Comparison of ENCODE assay signal across 7 mouse cellular contexts in genomic region chr1:74397919-74398451, GRCm38 (mm10). TPM values are rescaled to one million over a fixed set of nuclear protein-coding genes. Genes with fewer than 3 reads are reported as not detected.
A peak's percentile ranks its signal among the peaks of the same experiment; 100 is the strongest.
DNase-seq lines count a peak whose midpoint lies in the region; ATAC-seq lines count a peak whose summit lies in the region.

No protein-coding gene starts in this region.

- intact Hi-C loops in left cerebral cortex, postnatal 25 days (cut with DNase I): loop anchor here (2.0 kb wide), 1 partner anchor 55 kb away; no protein-coding TSS in a partner anchor

- ATAC-seq in hindbrain, embryonic 12.5 days (ENCODE audit: low FRiP score): peak; percentile 23; the same call in 1 of the 2 replicates
- peak; percentile 60 for ATAC-seq in megakaryocyte progenitor cell, adult 5-6 weeks (replicated peaks; ENCODE audit: poor library complexity)

- H3K9ac ChIP-seq in hindbrain, embryonic 12.5 days: peak overlapping the region; percentile 59

- H3K4me2 ChIP-seq in hindbrain, embryonic 12.5 days (replicated peaks): peak overlapping the region; percentile 83

- H3K4me3 ChIP-seq in hindbrain, embryonic 12.5 days: peak overlapping the region; percentile 42

- no peaks in the 10 kb centered on the region; the same call in 1 of the 2 replicates for H3K27me3 ChIP-seq in hindbrain, embryonic 12.5 days

- peaks cover 19% of the 10 kb centered on the region for H3K4me1 ChIP-seq in hindbrain, embryonic 12.5 days

- WGBS in hindbrain, embryonic 12.5 days: 6% methylated on average over 11 of the region's 11 CpGs

- H3K36me3 ChIP-seq in hindbrain, embryonic 12.5 days: peaks cover 12% of the 10 kb centered on the region

- peak; percentile 80 for DNase-seq in T-cell, adult 2 months (ENCODE audit: low spot score)
- peak; percentile 79 for DNase-seq in cerebellum, adult 9-11 months
- peak; percentile 50 to 67 for DNase-seq in frontal cortex, adult 2 months (ENCODE audit: extremely low spot score in 1 of 2, low spot score in 1 of 2)
- peak; percentile 44 to 78 for DNase-seq in left cerebral cortex, postnatal 25 days (ENCODE audit: low spot score in 2 of 2)
- DNase-seq in right cerebral cortex, postnatal 36 days (ENCODE audit: low spot score in 2 of 2): peak; percentile 36 to 69

- peak overlapping the region; percentile 82 for H3K27ac ChIP-seq in hindbrain, embryonic 12.5 days

- H3K9me3 ChIP-seq in hindbrain, embryonic 12.5 days (replicated peaks): no peaks in the 10 kb centered on the region

RNA-seq across cellular contexts. Expression of gene Ctdsp1, which starts 6.7 kb away (rescaled TPM):
- 27.4 and 27.7 TPM in 2 replicates for polyA plus RNA-seq in frontal cortex, adult 2 months (2012; rRNA removed)
- 38.8 and 39.2 TPM in 2 replicates for polyA plus RNA-seq in hindbrain, embryonic 12.5 days (2016; fragmentation: Nextera tagmentation; extraction: Ambion mirVana)
- 10 to 100 TPM; 22.5 to 27.1 TPM for total RNA-seq in left cerebral cortex, postnatal 25 days (2021)
- 79.1 and 89.1 TPM in 2 replicates for total RNA-seq in megakaryocyte progenitor cell, adult 5-6 weeks (2015)
- total RNA-seq in megakaryocyte progenitor cell, adult 5-6 weeks (2017): 33.0 and 33.2 TPM in 2 replicates

RNA-seq across cellular contexts. Expression of gene Vil1, which starts 11.2 kb away (rescaled TPM):
- polyA plus RNA-seq in frontal cortex, adult 2 months (2012; rRNA removed): 0.42 and 0.82 TPM in 2 replicates
- polyA plus RNA-seq in hindbrain, embryonic 12.5 days (2016; fragmentation: Nextera tagmentation; extraction: Ambion mirVana): 0.09 and 0.14 TPM in 2 replicates
- total RNA-seq in left cerebral cortex, postnatal 25 days (2021): under 1 TPM; 0.39 to 0.96 TPM
- not detected in 2 replicates for total RNA-seq in megakaryocyte progenitor cell, adult 5-6 weeks (2015)
- not detected in 2 replicates for total RNA-seq in megakaryocyte progenitor cell, adult 5-6 weeks (2017)

RNA-seq across cellular contexts. Expression of gene Slc11a1, which starts 23.0 kb away (rescaled TPM):
- 5.5 and 9.1 TPM in 2 replicates for polyA plus RNA-seq in frontal cortex, adult 2 months (2012; rRNA removed)
- 2.0 and 2.2 TPM in 2 replicates for polyA plus RNA-seq in hindbrain, embryonic 12.5 days (2016; fragmentation: Nextera tagmentation; extraction: Ambion mirVana)
- total RNA-seq in left cerebral cortex, postnatal 25 days (2021): 1 to 10 TPM; 3.3 to 4.1 TPM
- total RNA-seq in megakaryocyte progenitor cell, adult 5-6 weeks (2015): 2.1 and 3.8 TPM in 2 replicates
- 0.95 and 1.7 TPM in 2 replicates for total RNA-seq in megakaryocyte progenitor cell, adult 5-6 weeks (2017)

RNA-seq across cellular contexts. Expression of gene Catip, which starts 36.1 kb away (rescaled TPM):
- 5.3 and 6.0 TPM in 2 replicates for polyA plus RNA-seq in frontal cortex, adult 2 months (2012; rRNA removed)
- 1.4 and 1.5 TPM in 2 replicates for polyA plus RNA-seq in hindbrain, embryonic 12.5 days (2016; fragmentation: Nextera tagmentation; extraction: Ambion mirVana)
- total RNA-seq in left cerebral cortex, postnatal 25 days (2021): under 1 TPM; 0.55 to 0.80 TPM
- 0.37 TPM in 1 of 2 replicates, not detected in the other for total RNA-seq in megakaryocyte progenitor cell, adult 5-6 weeks (2015)
- not detected in 2 replicates for total RNA-seq in megakaryocyte progenitor cell, adult 5-6 weeks (2017)

Comparison
In these comparisons a context has a peak if more than half of its experiments do, and no peak if none do; other contexts are left out.
1. Peak in every context shown above with its lines: DNase-seq, ATAC-seq, H3K4me3 ChIP-seq and H3K27ac ChIP-seq.